Mouse (Mus musculus) layer of hippocampus, adult 9-11 months (tissue): ENCODE data around the gene Gdap1l1.

ENCODE experiments used
- DNase-seq: peaks from one replicate; pipeline ENCODE4 v3.0.0; 2022

Gene Gdap1l1

DNA sequence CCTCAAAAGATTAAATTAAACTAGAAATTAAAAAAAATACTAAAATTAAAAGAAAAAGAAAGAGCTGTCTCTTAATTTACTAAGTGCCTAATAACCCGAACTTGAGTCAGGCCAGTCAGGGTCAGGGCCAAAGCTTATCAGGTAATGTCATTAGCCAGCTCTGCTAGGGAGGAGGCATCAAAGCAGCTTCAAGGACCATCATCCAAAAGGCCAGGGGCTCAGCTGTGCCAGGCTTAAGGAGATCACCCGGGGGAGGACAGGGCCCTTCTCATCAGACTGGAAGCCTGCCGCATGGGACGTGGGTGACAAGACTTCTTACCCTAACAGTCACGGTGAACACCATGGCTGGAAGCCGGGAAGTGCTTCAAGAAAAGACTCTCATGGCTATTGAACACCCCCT, 29.3 kb downstream of the Gdap1l1 start:
- no peak for DNase-seq

DNA sequence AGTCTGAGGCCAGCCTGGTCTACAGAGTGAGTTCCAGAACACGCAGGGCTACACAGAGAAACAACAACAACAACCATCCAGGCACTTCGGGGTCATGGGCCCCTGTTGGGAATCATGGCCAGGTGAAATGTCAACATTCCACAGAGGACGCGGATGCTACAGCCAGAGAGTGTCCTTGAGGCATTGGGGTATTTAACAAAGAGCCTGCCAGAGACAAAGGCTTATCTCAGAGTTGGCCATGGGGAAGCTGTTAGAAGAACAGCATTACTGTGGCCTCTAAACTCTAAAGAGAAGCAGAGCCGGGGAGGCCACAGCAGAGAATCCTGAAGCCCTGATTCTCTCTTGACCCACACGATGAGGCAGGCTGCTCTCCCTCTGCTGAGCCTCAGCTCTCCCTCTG, 30.6 kb downstream of the Gdap1l1 start:
- no peak for DNase-seq

DNA sequence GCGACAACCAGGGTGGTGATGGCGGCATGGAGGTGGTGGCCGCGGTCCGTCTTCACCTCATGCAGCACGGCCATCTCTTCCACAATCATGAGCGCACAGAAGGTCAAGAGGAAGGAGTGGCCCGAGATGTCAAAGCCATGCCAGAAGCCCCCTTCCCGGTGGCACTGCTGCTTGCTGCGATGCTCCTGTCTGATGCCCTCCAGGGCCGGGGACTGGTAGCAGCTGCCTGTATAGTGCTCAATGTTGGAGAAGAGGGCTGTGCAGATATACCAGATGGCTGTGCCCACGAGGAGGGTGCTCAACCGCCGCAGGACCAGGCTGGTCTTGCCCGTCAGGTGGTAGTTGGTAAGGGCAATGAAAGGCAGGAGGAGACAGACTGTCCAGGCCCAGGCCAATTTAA, 31.4 kb downstream of the Gdap1l1 start:
- DNase-seq: no peak

DNA sequence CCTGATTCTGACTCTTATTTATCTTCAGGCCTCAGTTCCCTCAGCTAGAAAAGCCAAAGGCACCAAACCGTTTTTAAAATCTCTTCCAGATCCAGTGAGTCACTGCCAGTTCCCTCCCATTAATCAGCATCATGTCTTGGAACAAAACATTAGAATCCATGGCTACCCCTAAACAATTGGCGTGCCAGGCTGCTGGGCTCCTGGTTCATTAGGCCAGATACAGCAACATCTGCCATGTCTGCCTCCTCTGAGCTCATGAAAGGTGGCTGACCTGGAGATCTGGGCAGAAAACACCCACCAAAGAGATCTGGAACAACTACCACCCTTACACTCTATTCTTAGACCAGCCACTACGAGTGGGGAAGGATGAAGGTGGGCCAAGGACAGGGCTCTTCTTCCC, 32.9 kb downstream of the Gdap1l1 start:
- DNase-seq: no peak

GRCm38 (mm10) chr2:163471710-163472465, 33.6 kb downstream of the Gdap1l1 start:
- DNase-seq: no peak

- DNase-seq: peak; percentile 93
Measured at GRCm38 (mm10) chr2:163472466-163472851, 34.2 kb downstream of the Gdap1l1 start, which contains the start of gene Fitm2. TSS of gene Fitm2 (minus strand) at chr2:163472629.

DNA sequence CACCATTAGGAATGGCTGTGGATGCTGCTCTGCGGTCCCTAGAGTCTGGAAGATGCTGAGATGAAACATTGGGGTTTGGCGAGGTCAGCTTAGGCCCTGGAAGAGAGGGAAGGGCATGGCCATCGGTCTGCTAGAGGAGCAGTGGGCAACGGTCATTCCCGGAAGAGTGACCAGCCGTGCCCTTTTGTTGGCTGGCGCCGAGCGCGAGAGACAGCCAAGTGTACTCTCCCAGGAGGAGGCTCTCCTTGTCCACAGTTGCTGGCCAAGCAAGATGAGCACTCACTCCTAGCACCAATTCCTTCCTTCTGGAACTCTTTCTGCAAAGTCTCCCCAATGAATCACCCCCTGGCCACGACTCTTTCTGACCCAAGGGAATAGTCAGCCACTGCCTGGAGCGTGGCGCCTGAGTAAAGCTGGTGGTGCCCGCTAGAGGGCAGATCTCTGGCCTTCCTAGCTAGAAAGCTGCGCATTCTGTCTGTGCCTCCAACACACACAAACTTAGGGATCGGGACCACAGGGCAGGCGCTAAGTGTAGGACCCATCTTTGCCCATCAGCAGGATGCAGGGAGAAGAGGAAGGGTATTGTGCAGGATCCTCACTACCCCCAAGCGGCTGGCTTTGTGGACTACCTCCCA, 42.0 kb downstream of the Gdap1l1 start:
- no peak for DNase-seq

DNA sequence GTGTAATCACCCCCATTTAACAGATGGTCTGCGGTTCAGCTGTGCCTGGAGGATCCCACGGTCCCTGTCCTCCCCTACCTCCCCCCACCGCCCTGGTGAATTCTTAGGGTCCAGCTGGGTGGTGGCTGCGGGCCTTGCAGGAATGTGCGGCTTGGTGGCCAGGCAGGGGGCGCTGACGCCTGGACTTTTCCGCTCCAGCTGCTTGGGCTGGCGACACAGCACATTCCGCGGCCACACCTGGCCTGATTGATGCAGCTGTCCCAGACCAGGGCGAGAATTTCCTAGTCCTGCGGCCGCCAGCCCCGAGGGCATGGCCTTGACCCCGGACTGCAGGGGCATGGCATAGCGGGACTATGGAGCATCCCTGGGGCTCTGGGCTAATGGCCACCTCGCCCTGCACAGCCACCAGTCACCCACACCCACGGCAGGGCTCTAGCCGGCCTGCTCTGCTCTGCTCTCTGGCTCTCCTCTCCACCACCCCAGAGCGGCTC, 43.3 kb downstream of the Gdap1l1 start:
- DNase-seq: no peak

DNA sequence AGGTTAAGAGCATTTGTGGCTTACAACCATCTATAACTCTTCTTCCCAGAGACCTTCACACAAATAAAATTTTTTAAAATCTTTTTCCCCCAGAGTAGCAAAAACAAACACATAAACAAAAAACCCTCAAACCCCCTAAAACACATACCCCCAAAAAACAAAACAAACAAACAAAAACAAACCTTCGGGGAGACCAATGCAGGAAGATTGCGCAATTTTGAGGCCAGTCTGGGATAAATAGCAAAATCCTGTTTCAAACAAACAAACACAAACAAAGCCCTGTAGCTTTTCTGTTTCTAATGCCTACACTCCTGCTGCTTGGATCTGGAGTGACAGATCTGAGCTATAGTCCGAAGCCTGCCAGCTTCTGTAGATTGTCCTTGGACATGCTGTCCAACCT, 49.1 kb downstream of the Gdap1l1 start:
- no peak for DNase-seq

DNA sequence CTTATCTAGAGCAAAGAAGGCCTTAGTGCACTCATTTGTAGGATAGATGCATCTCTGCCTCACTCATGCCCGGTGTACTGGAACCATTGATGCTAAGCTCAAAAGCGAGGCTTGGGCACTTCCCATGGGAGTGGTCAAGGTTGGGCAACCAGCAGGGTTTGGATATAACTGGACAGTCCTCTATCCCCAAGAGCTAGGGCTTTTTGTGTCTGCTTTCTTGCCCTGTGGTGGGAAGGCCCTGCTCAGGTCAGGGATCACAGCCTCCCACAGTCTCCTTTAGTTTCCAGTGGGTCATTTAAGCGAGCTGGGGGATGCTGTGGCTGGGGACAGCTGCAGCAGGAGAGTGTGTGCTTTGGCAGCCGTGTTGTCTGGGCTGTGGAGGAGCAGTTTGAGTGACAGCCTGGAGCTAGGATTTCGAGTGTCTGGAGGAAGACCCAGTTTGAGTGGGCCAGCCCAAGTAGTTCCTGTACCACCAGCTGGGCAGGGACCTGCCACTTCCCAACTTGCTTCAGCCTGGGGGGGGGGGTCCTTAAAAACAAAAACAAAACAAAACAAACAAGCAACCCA, 51.5 kb downstream of the Gdap1l1 start:
- no peak for DNase-seq

GRCm38 (mm10) chr2:163490656-163491055, 52.4 kb downstream of the Gdap1l1 start:
- DNase-seq: no peak

- DNase-seq: no peak
Measured at GRCm38 (mm10) chr2:163491351-163491750, 53.1 kb downstream of the Gdap1l1 start.

- DNase-seq: no peak
Measured at GRCm38 (mm10) chr2:163492018-163492417, 53.7 kb downstream of the Gdap1l1 start, which contains the start of gene R3hdml. TSS of gene R3hdml (plus strand) at chr2:163492318.

GRCm38 (mm10) chr2:163493031-163493430, 54.8 kb downstream of the Gdap1l1 start:
- no peak for DNase-seq

DNA sequence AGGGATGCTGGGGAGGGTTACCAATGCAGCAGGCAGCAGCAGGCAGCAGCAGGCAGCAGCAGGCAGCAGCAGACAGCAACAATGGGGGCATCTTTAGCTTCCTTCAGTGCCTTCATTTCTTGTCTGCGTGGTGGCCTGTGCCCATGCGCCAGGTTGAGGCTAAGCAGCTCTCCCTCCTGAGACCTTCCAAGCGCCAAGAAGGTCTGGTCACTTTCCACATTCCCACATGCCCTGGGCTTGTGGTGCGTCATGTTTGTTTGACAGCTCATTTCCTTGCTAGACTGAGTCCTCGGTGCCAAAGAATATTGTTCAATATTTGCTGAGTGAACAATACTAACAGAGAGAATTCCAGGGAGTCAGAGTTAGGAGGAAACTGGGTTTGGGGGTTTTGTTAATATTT, 55.7 kb downstream of the Gdap1l1 start:
- DNase-seq: no peak

- no peak for DNase-seq
Measured at GRCm38 (mm10) chr2:163494456-163494855, 56.2 kb downstream of the Gdap1l1 start.

DNA sequence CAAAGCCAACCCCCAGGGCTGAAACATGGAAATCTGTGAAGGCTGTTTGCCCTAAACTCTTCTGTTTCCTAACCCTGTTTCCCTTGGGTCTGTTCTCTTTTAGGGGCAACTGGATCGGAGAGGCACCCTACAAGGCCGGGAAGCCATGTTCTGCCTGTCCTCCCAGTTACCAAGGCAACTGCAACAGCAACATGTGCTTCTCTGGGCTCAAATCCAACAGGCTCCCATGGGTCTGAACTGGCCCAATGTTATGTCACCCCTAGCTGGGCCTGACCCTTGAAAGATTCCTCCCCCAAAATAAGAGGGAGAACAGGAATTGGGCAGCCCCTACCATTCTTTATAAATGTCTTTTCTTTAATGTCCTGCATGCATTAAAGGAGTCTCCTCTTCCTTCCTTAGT, 63.9 kb downstream of the Gdap1l1 start:
- DNase-seq: no peak

DNA sequence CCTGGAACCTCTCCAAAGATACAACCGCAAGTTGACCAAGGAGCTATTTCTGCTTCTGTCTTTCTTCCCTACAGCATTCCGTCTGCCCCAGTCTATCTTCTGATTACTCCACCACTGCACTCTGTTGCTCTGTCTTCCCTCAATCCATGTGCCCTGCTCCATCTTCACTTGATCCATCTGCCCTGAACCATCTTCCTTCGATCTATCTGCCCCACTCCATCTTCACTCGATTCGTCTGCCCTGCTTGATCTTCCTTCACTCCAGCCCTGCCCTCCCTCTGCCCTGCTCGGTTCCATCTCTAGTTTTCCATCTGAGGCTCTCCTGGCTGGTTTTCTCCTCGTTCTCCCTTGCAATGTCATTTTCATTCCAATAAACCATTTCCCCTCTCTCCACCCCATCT, 64.9 kb downstream of the Gdap1l1 start:
- DNase-seq: no peak
